Mouse (Mus musculus): ENCODE measurements around the gene Ip6k1. TPM values are rescaled to one million over a fixed set of nuclear protein-coding genes. Genes with fewer than 3 reads are reported as not detected.

Gene Ip6k1
- polyA plus RNA-seq, 1 experiment: 78.9 TPM

GRCm38 (mm10) chr9:108082549-108082948 lies 80.2 kb downstream of the Ip6k1 start:
- Histone ChIP-seq H3K36me3 (ENCODE audit: control insufficient read depth, insufficient read depth, low read length) (peaks cover 1% of the 10 kb centered on the region; the same call in 1 of the 2 replicates), H3K27ac (ENCODE audit: insufficient read depth, low read depth, low read length) (no peak overlapping the region), H3K4me3 (ENCODE audit: insufficient read depth, low read depth, low read length) (no peak overlapping the region), H3K27me3 (replicated peaks; ENCODE audit: control insufficient read depth, insufficient read depth, low read length) (no peaks in the 10 kb centered on the region), H3K4me1 (ENCODE audit: control insufficient read depth, insufficient read depth, low read length) (peaks cover 30% of the 10 kb centered on the region)
- no peak for DNase-seq
- 6% methylated on average over 19 of the region's 19 CpGs for WGBS
- TF ChIP-seq CTCF (conservative IDR thresholded peaks at IDR 0.05; ENCODE audit: insufficient read depth, insufficient read length, low read depth, low read length) (no peak), POLR2A (IDR thresholded peaks at IDR 0.05; ENCODE audit: low read depth, low read length) (peak; percentile 1)

- Histone ChIP-seq H3K27me3 (replicated peaks; ENCODE audit: control insufficient read depth, insufficient read depth, low read length) (no peaks in the 10 kb centered on the region), H3K4me3 (ENCODE audit: insufficient read depth, low read depth, low read length) (no peak within 1 kb of the TSS), H3K27ac (ENCODE audit: insufficient read depth, low read depth, low read length) (no peak within 1 kb of the TSS), H3K4me1 (ENCODE audit: control insufficient read depth, insufficient read depth, low read length) (peaks cover 29% of the 10 kb centered on the region), H3K36me3 (ENCODE audit: control insufficient read depth, insufficient read depth, low read length) (peaks cover 1% of the 10 kb centered on the region; the same call in 1 of the 2 replicates)
- no peak for DNase-seq
- peak; percentile 36 for TF ChIP-seq POLR2A (IDR thresholded peaks at IDR 0.05; ENCODE audit: low read depth, low read length)
- no peak for TF ChIP-seq CTCF (conservative IDR thresholded peaks at IDR 0.05; ENCODE audit: insufficient read depth, insufficient read length, low read depth, low read length)
- WGBS: 36% methylated on average over 12 of the region's 12 CpGs
These were observed 80.7 kb downstream of the Ip6k1 start, which contains the start of gene Rnf123 for GRCm38 (mm10) chr9:108082988-108083431. Rnf123 (minus strand) TSS chr9:108083346.

GRCm38 (mm10) chr9:108083561-108083960 lies 81.3 kb downstream of the Ip6k1 start:
- DNase-seq: no peak
- TF ChIP-seq CTCF (conservative IDR thresholded peaks at IDR 0.05; ENCODE audit: insufficient read depth, insufficient read length, low read depth, low read length) (no peak), POLR2A (IDR thresholded peaks at IDR 0.05; ENCODE audit: low read depth, low read length) (no peak)
- Histone ChIP-seq H3K27me3 (replicated peaks; ENCODE audit: control insufficient read depth, insufficient read depth, low read length) (no peaks in the 10 kb centered on the region), H3K4me3 (ENCODE audit: insufficient read depth, low read depth, low read length) (no peak overlapping the region), H3K36me3 (ENCODE audit: control insufficient read depth, insufficient read depth, low read length) (peaks cover 1% of the 10 kb centered on the region; the same call in 1 of the 2 replicates), H3K27ac (ENCODE audit: insufficient read depth, low read depth, low read length) (no peak overlapping the region), H3K4me1 (ENCODE audit: control insufficient read depth, insufficient read depth, low read length) (peaks cover 24% of the 10 kb centered on the region)
- WGBS: 83% methylated on average over 6 of the region's 6 CpGs

- Histone ChIP-seq H3K27ac (ENCODE audit: insufficient read depth, low read depth, low read length) (peak overlapping the region; percentile 87), H3K36me3 (ENCODE audit: control insufficient read depth, insufficient read depth, low read length) (peaks cover 5% of the 10 kb centered on the region), H3K4me1 (ENCODE audit: control insufficient read depth, insufficient read depth, low read length) (peaks cover 25% of the 10 kb centered on the region), H3K4me3 (ENCODE audit: insufficient read depth, low read depth, low read length) (no peak overlapping the region), H3K27me3 (replicated peaks; ENCODE audit: control insufficient read depth, insufficient read depth, low read length) (no peaks in the 10 kb centered on the region)
- 62% methylated on average over 4 of the region's 4 CpGs for WGBS
- DNase-seq: peak; percentile 84
- no peak for TF ChIP-seq CTCF (conservative IDR thresholded peaks at IDR 0.05; ENCODE audit: insufficient read depth, insufficient read length, low read depth, low read length)
- TF ChIP-seq POLR2A (IDR thresholded peaks at IDR 0.05; ENCODE audit: low read depth, low read length): no peak
These were observed 83.0 kb downstream of the Ip6k1 start for GRCm38 (mm10) chr9:108085261-108085660.

GRCm38 (mm10) chr9:108090611-108091120 lies 88.4 kb downstream of the Ip6k1 start:
- no peaks in the 10 kb centered on the region for H3K27me3 ChIP-seq (replicated peaks; ENCODE audit: control insufficient read depth, insufficient read depth, low read length)
- WGBS: 54% methylated on average over 7 of the region's 7 CpGs

GRCm38 (mm10) chr9:108093586-108093985 lies 91.3 kb downstream of the Ip6k1 start:
- Histone ChIP-seq H3K4me3 (ENCODE audit: insufficient read depth, low read depth, low read length) (peak overlapping the region; percentile 83), H3K36me3 (ENCODE audit: control insufficient read depth, insufficient read depth, low read length) (peaks cover 3% of the 10 kb centered on the region), H3K27me3 (replicated peaks; ENCODE audit: control insufficient read depth, insufficient read depth, low read length) (no peaks in the 10 kb centered on the region), H3K27ac (ENCODE audit: insufficient read depth, low read depth, low read length) (peak overlapping the region; percentile 74), H3K4me1 (ENCODE audit: control insufficient read depth, insufficient read depth, low read length) (peaks cover 15% of the 10 kb centered on the region)
- TF ChIP-seq CTCF (conservative IDR thresholded peaks at IDR 0.05; ENCODE audit: insufficient read depth, insufficient read length, low read depth, low read length) (no peak), POLR2A (IDR thresholded peaks at IDR 0.05; ENCODE audit: low read depth, low read length) (no peak)
- WGBS: 34% methylated on average over 10 of the region's 10 CpGs
- no peak for DNase-seq

More at GRCm38 (mm10) chr9:108090611-108091120, 88.4 kb downstream of the Ip6k1 start:
- Histone ChIP-seq H3K36me3 (ENCODE audit: control insufficient read depth, insufficient read depth, low read length) (peaks cover 4% of the 10 kb centered on the region), H3K4me1 (ENCODE audit: control insufficient read depth, insufficient read depth, low read length) (peaks cover 15% of the 10 kb centered on the region), H3K4me3 (ENCODE audit: insufficient read depth, low read depth, low read length) (no peak overlapping the region), H3K27ac (ENCODE audit: insufficient read depth, low read depth, low read length) (peak overlapping the region; percentile 70)
- TF ChIP-seq POLR2A (IDR thresholded peaks at IDR 0.05; ENCODE audit: low read depth, low read length) (no peak), CTCF (conservative IDR thresholded peaks at IDR 0.05; ENCODE audit: insufficient read depth, insufficient read length, low read depth, low read length) (no peak)
- DNase-seq: peak; percentile 87

GRCm38 (mm10) chr9:108094184-108094941 lies 92.1 kb downstream of the Ip6k1 start, which contains the start of gene Apeh:
Apeh (minus strand) TSS chr9:108094606.
- no peak for TF ChIP-seq POLR2A (IDR thresholded peaks at IDR 0.05; ENCODE audit: low read depth, low read length)
- TF ChIP-seq CTCF (conservative IDR thresholded peaks at IDR 0.05; ENCODE audit: insufficient read depth, insufficient read length, low read depth, low read length): no peak
- Histone ChIP-seq H3K4me3 (ENCODE audit: insufficient read depth, low read depth, low read length) (peak within 1 kb of the TSS; percentile 83), H3K27ac (ENCODE audit: insufficient read depth, low read depth, low read length) (peak within 1 kb of the TSS; percentile 74), H3K27me3 (replicated peaks; ENCODE audit: control insufficient read depth, insufficient read depth, low read length) (no peaks in the 10 kb centered on the region), H3K4me1 (ENCODE audit: control insufficient read depth, insufficient read depth, low read length) (peaks cover 15% of the 10 kb centered on the region), H3K36me3 (ENCODE audit: control insufficient read depth, insufficient read depth, low read length) (peaks cover under 1% of the 10 kb centered on the region)
- WGBS: under 1% methylated on average over 52 of the region's 52 CpGs
- peak; percentile 98 for DNase-seq
